Mouse (Mus musculus) CD4-positive, CD25-positive, alpha-beta regulatory T cell, adult 4 months (primary cell): ENCODE data around the gene Agap1. TPM values are rescaled to one million over a fixed set of nuclear protein-coding genes. Genes with fewer than 3 reads are reported as not detected.

Source experiments
- ATAC-seq: one replicate; pipeline ENCODE4 v1.8.0; 2017
- polyA plus RNA-seq, 2 experiments: library from polyadenylated mRNA; unstranded; fragments of 100-300 nt; shearing (Covaris generic); gene quantifications; one replicate each; pipeline ENCODE4 v1.2.1; 2017

The Agap1 gene
- polyA plus RNA-seq, 2 experiments from 2014 or later: 0.20 TPM; not detected in 1

DNA sequence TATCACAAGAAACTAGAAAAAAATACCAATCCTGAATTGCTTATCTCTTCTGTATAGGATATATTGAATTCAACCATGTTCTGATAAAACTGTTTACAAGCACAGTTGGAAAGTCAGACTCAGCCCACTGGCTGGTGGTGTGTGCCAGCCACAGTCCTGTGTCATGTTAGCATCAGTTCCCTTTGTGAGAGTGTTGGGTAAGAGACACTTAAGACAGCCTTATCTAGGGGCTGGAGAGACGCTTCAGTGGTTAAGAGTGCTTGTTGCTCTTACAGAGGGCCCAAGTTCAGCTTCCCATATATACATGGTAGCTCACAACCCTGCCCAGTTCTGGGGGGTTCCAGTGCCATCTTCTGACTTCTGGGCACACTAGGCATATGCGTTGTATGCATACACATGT, 261.6 kb downstream of the Agap1 start:
- no peak for ATAC-seq

DNA sequence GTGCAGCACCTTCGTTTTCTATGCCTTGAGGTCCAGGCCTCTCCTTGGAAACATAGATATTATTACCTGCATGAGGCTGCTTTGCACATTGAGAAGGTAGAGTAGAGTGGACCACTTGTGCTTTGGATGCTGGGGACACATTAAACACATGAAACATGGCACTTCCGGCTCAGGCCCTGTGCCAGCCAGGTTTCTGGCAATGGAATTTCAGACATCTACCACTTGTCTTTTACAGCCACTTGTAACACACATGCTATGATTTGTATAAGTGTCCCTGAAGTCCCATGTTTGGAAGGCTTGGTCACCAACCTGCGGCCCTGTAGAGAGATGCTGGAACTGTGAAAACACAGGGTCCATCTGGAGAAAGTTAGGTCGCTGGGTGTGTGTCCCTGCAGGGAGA, 262.5 kb downstream of the Agap1 start:
- ATAC-seq: no peak

DNA sequence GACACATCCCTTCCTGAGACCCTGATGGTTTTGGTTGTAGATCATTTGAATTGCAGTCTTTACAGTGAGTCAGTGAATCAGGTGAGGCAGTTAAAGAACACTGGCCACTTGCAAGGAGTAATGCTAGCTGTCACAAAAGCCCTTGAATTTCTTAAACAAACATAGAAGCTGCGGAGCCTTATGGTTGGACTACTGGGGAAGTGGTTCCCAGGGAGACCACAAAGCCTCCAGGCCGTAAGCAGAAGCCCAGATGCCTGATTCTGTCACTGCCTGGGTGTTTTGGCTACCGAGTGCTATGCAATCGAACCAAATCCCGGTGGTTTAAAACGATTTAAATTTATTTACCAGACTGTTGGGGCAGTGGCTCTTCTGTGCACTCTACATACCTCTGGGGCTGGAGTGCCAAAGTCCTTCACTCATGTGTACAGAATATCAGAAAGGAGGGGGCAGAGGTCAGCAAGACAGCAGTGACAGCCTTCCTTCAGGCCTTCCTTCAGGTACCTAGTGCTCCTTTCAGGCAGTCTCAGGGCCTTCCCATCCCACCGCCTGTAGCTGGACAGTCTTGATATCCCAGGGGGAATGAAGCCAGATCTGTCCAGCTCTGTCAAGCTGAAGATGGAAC, 264.3 kb downstream of the Agap1 start:
- ATAC-seq: no peak

DNA sequence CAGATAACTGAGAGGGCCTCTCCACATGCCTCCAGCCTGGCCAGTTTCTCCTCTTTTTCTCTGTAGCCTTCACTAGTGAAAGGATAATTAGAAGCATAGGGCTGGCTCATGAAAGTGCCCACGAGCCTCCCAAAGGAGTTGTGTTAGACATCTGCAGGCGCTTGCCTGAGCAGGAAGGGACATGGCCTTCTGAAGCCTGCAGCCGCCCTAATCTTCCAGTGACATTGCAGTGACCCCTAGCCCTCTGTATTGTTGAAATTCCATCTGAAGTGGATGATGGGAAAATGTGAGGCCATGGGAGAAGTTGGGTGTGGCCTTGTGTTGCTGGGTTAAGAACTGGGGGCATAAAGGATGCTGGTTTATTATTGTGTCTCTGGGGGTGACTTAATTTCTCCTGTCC, 269.5 kb downstream of the Agap1 start:
- ATAC-seq: no peak

DNA sequence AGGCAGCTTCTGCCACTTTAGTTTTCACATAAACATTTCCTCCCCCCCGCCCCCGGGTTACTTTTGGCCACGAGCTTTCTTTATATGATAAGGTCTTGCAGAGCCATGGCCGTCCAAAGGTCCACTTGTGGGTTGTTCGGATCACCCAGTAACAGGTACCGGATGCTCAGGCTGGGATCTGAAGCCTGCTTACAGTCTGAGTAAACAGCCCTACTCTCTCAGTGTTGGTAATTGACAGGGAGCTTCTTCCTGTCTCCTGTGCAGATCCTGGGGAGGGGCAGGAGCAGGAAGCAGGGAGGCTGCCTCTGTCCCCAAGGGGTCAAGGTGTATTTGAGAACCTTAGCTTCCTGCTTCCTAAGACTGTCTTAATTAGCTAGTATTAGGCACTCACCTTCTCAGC, 269.9 kb downstream of the Agap1 start:
- no peak for ATAC-seq

DNA sequence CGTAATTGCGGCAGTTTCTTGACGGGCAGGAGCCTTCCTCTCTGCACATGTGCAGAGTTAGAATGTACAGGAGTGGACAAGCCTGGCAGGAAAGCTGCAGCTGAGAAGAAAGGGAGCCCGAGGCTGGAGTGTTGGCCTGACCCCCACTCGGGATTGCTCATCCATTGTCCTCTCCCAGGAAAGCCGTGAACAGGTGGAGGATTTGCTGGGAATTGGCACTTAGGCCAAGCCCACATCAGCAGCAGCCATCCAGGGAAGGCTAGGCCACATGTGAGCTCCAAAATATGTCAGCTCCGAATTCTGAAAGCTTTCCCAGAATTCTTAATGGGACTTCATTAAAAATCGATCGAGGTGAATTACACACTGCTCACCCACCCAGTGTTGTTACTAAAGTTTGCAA, 270.4 kb downstream of the Agap1 start:
- ATAC-seq: no peak

DNA sequence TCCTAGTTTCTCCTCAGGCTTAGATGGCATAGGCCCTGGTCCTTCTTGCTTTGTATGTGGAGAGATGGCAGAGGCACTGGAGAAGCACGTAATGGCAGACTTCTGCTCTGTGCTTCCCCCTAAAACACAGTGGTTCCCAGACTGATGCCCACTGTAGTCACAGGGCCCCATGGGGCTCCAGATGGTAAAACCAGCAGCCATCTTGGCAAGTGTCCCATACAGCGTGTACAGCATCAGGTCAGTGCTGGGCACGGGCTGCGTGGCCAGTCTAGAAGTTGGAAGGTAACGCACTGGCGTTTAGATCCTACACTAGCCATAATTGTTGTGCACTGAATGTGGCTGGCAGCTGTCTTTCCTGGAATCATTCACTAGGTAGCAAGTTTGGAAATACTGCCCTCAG, 273.9 kb downstream of the Agap1 start:
- ATAC-seq: no peak

DNA sequence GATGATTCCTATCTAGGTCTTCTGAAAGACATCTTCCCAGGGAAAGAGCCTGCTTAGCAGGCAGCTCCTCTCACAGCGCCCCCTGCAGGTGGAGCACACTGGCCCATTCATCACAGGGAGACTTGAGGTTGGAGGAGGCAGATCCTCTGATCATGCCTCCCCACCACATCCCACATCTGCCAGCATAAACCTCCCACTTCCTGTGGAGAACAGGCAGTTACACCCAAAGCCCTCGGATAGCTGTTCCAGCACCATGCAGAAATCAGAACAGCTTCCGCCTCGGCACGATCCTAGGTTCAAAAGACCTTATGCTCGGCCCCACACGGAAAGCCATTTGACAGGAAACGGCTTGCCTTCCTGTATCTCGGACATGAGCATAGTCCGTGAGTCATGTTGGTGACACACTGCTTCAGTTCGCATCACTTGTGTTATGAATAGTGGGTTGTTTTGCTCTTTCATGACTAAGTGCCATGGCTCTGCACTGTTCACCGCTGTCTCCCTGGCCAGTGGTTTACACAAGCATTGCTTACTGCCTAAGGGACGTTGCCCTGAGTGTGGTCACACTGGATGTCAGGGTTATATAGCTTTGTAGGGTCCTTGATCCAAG, 276.1 kb downstream of the Agap1 start:
- ATAC-seq: no peak

DNA sequence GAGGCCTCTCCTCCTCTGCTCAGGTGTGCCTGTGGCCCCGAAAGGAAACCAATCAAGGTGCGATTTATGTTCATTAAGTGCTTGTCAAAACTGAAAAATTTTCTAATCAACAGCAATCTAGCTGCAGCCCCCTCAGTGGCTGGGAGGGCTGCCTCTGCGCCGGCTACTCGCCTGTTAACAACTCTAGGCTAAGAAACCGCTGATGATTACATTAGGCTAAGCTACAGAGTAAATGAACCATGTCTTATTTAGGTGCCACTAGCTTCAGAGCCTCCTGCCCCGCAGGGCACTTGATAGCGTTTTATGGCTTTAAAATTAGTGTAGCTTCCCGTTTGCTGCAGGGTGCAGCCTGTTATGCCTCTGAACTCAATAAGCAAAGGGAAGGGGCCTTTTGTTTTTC, 279.8 kb downstream of the Agap1 start:
- no peak for ATAC-seq

DNA sequence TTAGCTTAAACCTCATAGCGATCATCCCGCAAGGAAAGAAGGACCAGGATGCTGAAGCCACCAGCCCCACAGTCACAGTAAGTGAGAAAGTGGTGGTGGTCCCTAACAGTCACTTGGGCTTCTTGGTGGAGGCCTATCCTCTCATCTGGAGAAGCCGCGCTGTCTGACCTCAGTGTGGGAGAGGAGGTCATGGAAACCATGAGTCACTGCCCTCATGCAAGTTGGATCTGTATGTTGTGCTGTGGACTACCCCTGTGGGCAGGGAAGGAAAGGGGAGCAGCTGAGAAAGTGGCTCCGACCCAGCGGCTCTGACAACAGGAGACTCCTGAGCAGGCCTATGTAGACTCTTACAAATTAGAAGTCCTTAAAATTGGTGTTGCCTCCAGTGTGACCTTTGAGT, 280.5 kb downstream of the Agap1 start:
- no peak for ATAC-seq

DNA sequence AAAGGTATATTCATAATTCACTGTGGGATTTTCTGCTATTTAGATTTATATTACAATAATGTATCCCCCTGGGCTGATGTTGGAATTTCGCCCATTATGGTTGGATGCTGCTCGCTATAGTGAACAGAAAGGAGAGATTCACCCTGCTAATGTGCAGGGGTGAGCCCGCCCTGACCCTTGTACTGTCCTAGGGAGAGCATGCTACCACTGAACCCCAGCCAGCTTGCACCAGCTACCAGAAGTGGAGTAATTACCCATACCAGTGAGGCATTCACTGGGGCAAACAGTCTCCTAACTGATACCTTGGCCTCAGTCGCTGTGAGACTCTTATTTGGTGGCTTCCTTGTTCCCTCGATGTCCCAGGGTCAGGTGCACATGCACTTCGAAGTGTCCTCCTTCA, 281.4 kb downstream of the Agap1 start:
- no peak for ATAC-seq

DNA sequence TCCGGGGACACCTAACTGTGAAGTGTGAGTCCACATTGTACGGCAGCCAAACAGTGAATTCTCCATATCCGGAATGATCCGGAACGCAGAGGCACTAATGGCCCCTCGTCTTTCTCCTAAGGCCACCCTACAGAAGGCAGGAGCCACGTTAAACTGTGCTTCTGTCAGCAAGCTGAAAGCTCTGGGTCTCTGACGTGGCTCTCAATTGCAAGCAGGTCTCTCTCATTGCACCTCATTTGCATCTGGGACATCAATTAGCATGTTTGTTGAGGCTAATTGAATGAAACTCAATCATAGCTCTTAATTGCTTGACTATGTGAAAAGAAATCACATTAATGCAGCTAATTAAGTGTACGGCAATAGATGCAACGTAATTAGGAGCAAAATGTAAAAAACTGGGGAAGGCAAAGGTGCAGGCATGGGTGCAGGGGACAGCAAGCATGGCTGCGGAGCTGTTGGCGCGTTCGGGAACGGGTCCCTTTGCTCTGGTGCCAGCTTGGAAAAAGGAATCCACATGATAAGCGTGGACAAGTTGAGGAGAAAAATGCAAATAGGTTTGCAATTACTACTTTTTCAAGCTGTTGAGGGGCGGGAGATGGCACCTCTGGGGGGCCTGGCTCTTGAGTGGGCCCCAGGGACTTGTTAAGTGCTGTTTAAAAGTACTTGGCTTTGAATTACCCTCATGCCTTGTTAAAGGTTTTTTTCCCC, 284.6 kb downstream of the Agap1 start:
- no peak for ATAC-seq

DNA sequence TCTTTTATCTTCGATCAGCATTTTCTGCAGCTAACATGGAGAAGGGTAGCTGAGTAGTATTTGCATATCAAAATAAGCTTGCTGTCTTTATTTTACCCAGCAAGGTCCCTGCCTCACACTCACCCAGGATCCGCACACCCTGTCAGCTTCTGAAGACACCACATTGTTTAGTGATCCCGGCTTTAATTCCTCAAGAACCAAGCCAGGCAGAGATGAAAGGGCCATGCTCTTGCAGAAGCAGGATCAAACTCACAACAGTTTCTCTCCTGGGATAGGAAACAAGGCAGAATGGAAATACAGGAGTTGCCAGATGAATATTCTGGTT, 285.1 kb downstream of the Agap1 start:
- ATAC-seq: no peak

DNA sequence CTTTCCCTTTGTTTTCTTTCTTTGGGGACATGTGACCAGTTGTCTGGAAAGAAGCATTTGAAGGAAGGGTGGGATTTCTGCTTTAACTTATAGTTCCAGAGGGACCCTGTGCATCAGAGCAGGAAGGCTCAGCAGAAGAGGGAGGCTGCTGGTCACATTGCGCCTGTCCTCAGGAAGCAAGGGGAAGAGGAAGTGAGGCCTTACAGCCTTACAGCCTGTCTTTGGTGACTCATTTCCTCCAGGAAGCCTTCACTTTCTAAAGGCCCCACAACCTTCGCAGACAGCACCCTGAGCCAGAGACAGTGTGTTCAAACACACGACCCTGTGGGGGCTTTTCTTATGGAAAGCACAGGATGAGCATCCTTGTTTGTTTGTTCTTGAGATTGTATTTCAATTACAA, 287.8 kb downstream of the Agap1 start:
- ATAC-seq: no peak

DNA sequence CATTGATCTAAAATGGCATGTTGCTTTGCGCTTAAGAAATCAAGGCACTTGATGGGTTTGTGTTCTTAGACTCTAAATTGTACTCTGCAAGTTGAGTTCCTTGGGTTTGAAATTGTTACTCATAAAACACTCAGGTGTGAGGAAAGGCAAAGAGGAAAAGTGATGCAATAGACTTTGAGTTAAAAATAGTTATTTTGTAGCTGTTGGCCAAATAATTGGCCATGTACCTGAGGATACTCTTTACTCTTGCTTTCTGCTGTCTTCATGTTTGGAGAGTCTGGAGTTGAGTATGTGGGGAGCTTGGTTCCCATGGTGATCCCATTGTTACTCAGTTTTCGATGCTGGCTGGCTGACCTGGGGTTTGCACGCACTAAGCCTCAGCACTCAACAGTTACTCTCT, 291.6 kb downstream of the Agap1 start:
- ATAC-seq: no peak

DNA sequence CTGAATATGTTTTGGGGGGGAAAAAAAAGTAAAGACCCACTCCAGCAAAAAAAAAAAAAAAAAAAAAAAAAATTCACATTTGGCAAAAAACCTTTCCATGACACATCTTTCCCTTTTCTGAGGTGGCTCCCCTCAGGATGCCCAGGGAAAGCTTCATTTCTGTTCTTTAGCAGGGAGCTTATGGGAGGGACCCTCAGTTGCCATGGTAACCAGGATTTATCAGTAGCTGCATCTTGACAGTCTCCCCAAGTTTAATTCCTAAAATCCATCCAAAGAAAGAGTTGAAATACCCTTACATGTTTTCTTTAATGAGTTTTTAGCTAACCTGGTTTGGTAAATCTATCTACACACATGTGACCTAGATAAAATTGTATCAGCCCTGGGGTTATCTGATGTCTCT, 295.1 kb downstream of the Agap1 start:
- ATAC-seq: no peak

DNA sequence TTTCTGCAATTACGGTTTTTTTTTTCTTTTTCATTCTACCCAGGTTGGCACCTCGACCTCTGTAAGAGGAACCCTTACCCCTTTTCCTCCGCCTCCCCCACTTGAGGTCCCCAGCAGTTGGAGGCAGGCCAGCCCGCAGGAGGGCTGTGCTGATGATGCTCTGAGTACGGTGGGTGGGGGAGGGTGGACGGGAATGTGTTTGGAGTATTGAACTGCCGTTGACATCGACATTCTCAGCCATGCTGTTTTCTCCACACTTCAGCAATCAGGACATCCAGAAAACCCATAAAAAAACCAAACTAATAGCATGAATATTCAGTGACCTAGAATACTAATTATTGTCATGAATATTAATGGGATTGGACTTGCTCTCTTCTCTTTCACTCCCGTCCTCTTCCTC, 295.9 kb downstream of the Agap1 start:
- ATAC-seq: no peak

DNA sequence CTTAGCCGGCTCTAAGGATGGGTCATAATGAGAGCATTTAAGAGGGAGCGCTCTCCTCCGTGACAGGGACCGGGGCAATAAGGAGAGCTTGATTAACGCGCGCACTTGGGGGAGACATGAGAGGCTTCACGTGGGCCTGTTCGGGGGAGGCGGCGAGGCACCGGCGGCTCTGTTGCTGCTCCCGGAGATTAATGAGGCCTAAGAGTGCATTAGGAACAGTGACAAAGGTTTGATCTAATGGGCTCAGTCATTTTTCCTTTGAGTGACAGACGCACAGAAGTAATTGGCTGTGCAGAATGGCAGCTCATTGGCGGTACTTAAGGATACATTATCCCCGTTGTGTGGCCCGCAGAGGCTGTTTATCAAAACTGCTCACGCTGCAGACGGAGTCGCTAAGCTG, 296.3 kb downstream of the Agap1 start:
- no peak for ATAC-seq

DNA sequence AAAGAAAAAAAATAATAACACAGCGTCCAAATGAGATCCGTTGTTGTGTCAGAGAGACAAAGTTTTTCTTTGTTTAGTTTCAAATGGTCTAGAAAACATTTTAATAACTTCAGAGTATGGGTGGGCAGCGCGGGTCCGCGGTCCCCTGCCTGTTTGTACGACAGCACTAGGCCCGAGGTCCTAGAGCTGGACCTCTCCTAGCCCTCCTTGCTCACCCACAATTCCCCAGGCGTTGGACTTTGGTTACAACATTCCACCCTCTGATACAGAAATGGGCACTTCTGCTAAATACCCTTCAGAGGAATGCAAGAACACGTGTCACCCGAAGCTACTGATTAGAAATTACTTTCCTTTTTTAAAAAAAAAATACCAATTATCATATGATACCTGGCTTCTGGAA, 296.7 kb downstream of the Agap1 start:
- no peak for ATAC-seq

DNA sequence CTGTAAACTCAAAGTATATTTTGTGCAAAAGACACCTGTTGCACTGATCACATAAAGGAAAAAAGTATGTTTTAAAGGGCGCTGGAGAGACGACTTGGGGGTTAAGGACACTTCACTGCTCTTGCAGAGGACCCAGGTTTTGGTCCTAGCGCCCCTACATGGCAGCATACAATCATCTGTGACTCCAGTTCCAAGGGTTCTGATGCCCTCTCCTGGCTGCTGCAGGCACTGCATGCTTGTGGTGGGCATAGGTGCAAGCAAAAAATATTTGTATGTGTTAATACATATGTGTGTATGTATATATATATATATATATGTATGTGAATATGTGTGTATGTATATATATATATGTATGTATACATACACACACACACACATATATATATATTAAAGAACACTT, 298.1 kb downstream of the Agap1 start:
- ATAC-seq: no peak

DNA sequence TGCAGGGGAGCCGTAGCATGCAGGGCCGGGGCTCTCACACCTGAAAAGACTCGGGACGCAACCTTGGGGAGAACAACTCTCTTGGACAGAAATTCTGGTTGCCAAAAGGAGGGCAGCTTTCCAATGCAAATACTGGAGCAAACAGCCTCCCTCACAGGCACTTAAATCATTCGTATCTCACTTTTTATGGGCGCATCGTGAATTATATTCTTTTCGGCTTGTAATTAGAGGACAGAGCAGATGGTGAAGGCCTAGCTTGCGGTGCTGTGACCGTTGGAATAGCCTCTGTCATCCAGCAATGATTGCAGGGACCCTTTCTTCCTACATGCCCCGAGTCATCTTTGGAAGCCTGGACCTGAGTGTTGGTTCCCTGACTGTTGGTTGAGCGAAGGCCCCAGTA, 300.8 kb downstream of the Agap1 start:
- ATAC-seq: no peak

DNA sequence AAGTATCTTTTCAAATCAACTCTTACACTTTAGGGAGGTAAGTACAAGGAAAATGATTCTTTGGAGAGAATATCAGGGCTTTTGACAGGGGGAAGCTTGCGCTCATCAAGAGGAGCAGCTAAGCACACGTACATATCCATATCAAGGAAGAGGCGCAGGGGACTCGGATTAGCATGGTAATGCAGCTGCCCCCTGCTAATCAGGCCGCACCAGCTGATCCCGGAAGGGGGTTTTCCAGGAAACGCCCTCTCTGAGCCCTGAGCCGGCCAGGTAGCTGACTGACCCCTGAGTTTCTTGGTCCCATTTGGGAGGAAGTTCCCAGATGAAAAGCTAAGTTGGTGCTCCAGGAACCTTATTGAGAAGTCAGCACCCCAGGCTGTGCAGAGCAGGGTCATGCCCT, 301.8 kb downstream of the Agap1 start:
- no peak for ATAC-seq

DNA sequence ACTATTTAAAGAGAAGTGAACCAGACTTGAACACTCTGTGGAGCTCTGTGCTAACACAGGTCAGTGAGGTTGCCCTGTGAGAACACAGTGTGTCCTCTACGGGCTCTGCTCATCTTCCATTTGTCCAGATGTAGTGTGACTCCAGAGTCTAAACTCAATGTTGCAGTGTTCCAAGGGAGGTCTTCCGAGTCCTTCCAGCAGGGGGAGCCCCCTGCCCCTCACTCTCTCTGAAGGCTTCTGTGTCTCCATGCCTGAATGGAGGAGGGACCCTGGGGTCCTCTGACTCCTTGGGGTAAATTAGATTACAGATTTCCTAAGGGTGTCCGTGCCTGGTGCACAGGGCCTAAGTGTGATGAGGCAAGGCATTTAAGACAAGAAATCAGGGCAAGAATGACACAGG, 302.9 kb downstream of the Agap1 start:
- no peak for ATAC-seq

DNA sequence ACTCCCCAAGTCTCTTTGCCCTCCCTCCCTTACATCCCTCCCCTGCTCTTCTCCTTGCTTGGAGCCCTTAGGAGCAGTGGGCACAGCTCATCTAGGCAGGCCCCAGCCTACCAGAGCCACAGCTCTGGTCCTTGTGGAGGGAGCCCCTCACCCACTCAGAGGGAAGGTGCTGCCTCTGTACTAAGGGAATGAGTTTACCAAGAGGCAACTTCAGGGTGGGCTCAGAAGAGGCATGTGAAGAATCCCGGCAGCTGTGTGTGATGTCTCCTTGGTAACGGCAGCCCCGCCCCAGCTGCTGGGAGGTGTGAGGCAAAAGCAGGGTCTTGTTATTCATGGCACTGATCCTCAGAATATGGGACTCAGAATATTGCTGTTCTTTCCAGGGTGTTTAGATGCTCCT, 309.3 kb downstream of the Agap1 start:
- ATAC-seq: no peak

DNA sequence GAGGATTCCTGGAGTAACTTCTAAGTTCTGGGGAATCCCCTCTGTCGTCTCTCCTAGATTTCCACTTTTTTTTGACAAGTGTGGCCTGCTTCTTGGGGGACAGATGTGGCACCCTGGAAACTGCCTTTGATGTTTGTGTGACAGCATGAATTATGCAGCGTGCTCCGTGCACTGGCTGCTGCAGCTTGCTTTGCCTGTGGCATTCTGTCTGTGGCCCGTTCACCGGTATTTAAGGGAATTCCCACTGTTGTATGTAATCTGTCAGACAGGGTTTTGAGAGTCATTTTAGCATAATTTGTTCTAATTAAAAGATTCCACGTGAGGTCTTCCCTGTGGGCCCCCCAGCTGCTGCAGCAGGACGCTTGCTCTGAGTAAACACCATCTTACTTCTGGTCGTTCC, 312.3 kb downstream of the Agap1 start:
- no peak for ATAC-seq
